Mouse (Mus musculus): ENCODE results near the gene Ring1.

DNA sequence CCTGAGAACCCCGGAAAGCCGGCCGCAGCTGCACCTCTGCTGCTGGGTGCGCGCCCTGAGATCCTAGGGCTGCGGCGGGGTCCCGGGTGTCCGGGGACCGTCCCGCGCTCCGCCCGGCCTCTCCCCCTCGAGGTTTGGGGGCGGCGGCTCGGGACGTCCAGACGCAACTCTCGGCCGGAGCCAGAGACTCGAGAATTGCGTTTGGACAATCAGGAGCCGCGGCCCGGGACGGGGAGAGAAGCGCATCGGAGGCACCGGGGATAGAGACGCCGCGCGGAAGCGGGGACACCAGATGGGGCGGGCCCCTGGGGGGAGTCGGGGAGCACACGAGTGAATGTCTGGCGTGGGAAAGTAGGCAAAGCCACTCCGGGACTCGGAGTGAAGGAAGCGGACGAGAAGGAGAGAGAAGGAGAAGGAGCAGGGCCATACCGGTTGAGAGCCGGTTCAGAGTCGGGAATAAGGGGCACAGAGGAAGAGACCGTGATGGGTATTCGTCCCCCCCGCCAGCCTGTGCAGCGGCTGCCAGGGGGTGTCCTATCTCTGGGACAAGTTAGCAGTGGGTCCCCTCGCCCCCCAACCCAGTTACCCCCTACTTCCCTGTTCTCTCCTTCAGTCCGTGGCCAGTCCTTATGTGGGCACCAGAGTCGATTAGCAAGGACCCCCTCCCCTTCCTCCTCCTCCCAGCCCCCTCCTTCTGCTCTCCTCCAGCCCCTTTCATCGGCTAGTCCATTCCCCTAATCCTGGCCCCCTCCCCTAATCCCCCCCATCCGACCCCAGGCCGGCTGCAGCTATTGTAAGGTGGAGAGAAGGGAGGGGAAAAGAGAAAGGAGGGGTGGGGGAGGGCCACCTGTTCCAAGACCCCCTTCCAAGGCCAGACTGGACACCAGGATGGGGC is 628 bp upstream of the Ring1 start:
- TF ChIP-seq CTCF (IDR thresholded peaks at IDR 0.05; ENCODE audit: low read depth, low read length) (no peak), POLR2A (IDR thresholded peaks at IDR 0.05; ENCODE audit: borderline replicate concordance, low read depth, low read length) (no peak)
